Mouse (Mus musculus) liver, embryonic 16.5 days (tissue): ENCODE data around the gene Hcar1. TPM values are rescaled to one million over a fixed set of nuclear protein-coding genes. Genes with fewer than 3 reads are reported as not detected.
A peak's percentile ranks its signal among the peaks of the same experiment; 100 is the strongest.

Experiments
- ATAC-seq: fragments of 200-750 bp; cut with Nextera tagmentation; 2 replicates; pipeline ENCODE4 v1.8.0; 2017; ENCODE audit warnings: low read depth, mild to moderate bottlenecking, moderate number of reproducible peaks, moderate library complexity
- H3K27ac ChIP-seq: fragments of 300-500 bp; sonication (generic); 2 replicates; pipeline ENCODE4 v1.5.1; 2014; ENCODE audit warnings: mild to moderate bottlenecking, low read length
- H3K27me3 ChIP-seq: fragments of 300-500 bp; sonication (generic); 2 replicates; pipeline ENCODE4 v1.6.1; 2014; ENCODE audit warnings: low read depth, low read length, mixed read lengths; ENCODE audit not compliant: control insufficient read depth, insufficient read depth
- H3K36me3 ChIP-seq: fragments of 300-500 bp; sonication (generic); 2 replicates; pipeline ENCODE4 v1.6.1; 2014; ENCODE audit warnings: mild to moderate bottlenecking; ENCODE audit not compliant: control insufficient read depth, insufficient read depth
- H3K4me1 ChIP-seq: fragments of 300-500 bp; sonication (generic); 2 replicates; pipeline ENCODE4 v1.6.1; 2014; ENCODE audit warnings: low read depth, low read length, mixed read lengths; ENCODE audit not compliant: control insufficient read depth
- H3K4me2 ChIP-seq: fragments of 300-500 bp; sonication (generic); 2 replicates; pipeline ENCODE4 v1.6.1; 2014; ENCODE audit warnings: low read depth, low read length, mixed read lengths
- H3K4me3 ChIP-seq: fragments of 300-500 bp; sonication (generic); 2 replicates; pipeline ENCODE4 v1.5.1; 2014; ENCODE audit warnings: low read depth, mild to moderate bottlenecking, low read length
- H3K9ac ChIP-seq: fragments of 300-500 bp; sonication (generic); 2 replicates; pipeline ENCODE4 v1.6.1; 2014; ENCODE audit warnings: low read depth, low read length
- H3K9me3 ChIP-seq: fragments of 300-500 bp; sonication (generic); replicated peaks from 2 replicates; pipeline ENCODE4 v1.6.1; 2016; ENCODE audit warnings: low read length; ENCODE audit not compliant: control insufficient read depth
- WGBS: fragments of 180-500 bp; shearing (Covaris S2); extraction: QIAGEN DNeasy Blood & Tissue Kit; methylation state at CpG from one replicate; pipeline ENCODE4 v1.1.7; 2014; ENCODE audit not compliant: insufficient replicate concordance; 5-methylcytosine and 5-hydroxymethylcytosine counted together
- polyA plus RNA-seq: library from polyadenylated mRNA; unstranded; fragments of >200 nt; fragmentation: Nextera tagmentation; extraction: Ambion mirVana; gene quantifications from 2 replicates; pipeline ENCODE4 v1.2.1, GENCODE M21; 2015

Gene Hcar1
- polyA plus RNA-seq, 1 experiment from 2014 or later, result 0.08 TPM

- no peak for ATAC-seq
- Histone ChIP-seq H3K4me1 (no peaks in the 10 kb centered on the region), H3K9ac (no peak overlapping the region), H3K4me3 (no peak overlapping the region), H3K4me2 (no peak overlapping the region), H3K27me3 (no peaks in the 10 kb centered on the region), H3K36me3 (no peaks in the 10 kb centered on the region), H3K9me3 (no peaks in the 10 kb centered on the region), H3K27ac (no peak overlapping the region)
- 83% methylated on average over 14 of the region's 14 CpGs for WGBS
Measured at GRCm38 (mm10) chr5:123880778-123881177, 958 bp upstream of the Hcar1 start.

- Histone ChIP-seq H3K9me3 (no peaks in the 10 kb centered on the region), H3K27ac (no peak overlapping the region)
Measured at GRCm38 (mm10) chr5:123878056-123878455, 1.8 kb downstream of the Hcar1 start.

GRCm38 (mm10) chr5:123874177-123874576 lies 5.6 kb downstream of the Hcar1 start:
- H3K9me3 ChIP-seq, result no peaks in the 10 kb centered on the region
- no peak for ATAC-seq
- no peaks in the 10 kb centered on the region for H3K27me3 ChIP-seq
- 50% methylated on average over 5 of the region's 5 CpGs for WGBS
- H3K9ac ChIP-seq, result no peak overlapping the region
- H3K27ac ChIP-seq, result no peak overlapping the region
- H3K4me2 ChIP-seq, result no peak overlapping the region
- no peak overlapping the region for H3K4me3 ChIP-seq
- no peaks in the 10 kb centered on the region for H3K4me1 ChIP-seq
- H3K36me3 ChIP-seq, result no peaks in the 10 kb centered on the region

More at GRCm38 (mm10) chr5:123878056-123878455, 1.8 kb downstream of the Hcar1 start:
- H3K4me2 ChIP-seq, result no peak overlapping the region
- no peak overlapping the region for H3K9ac ChIP-seq
- H3K36me3 ChIP-seq, result no peaks in the 10 kb centered on the region
- 33% methylated on average over 14 of the region's 14 CpGs for WGBS
- no peak for ATAC-seq
- H3K4me3 ChIP-seq, result no peak overlapping the region
- H3K4me1 ChIP-seq, result no peaks in the 10 kb centered on the region
- H3K27me3 ChIP-seq, result no peaks in the 10 kb centered on the region

GRCm38 (mm10) chr5:123869615-123870014 lies 10.2 kb downstream of the Hcar1 start:
- Histone ChIP-seq H3K27ac (no peak overlapping the region), H3K4me1 (no peaks in the 10 kb centered on the region), H3K4me3 (no peak overlapping the region), H3K27me3 (no peaks in the 10 kb centered on the region), H3K9me3 (no peaks in the 10 kb centered on the region), H3K4me2 (no peak overlapping the region), H3K36me3 (no peaks in the 10 kb centered on the region), H3K9ac (no peak overlapping the region)
- WGBS, result 61% methylated on average over 4 of the region's 4 CpGs
- ATAC-seq, result no peak

- no peak for ATAC-seq
- Histone ChIP-seq H3K27me3 (0 out of 2 replicates have a peak, but pooled peaks cover 2% of the 10 kb centered on the region), H3K4me2 (no peak overlapping the region), H3K4me3 (no peak overlapping the region), H3K9me3 (no peaks in the 10 kb centered on the region), H3K27ac (no peak overlapping the region), H3K36me3 (no peaks in the 10 kb centered on the region), H3K4me1 (peaks cover 2% of the 10 kb centered on the region; the same call in 1 of the 2 replicates), H3K9ac (no peak overlapping the region)
- WGBS, result 54% methylated on average over 4 of the region's 4 CpGs
Measured at GRCm38 (mm10) chr5:123866457-123866856, 13.4 kb downstream of the Hcar1 start.

- Histone ChIP-seq H3K4me3 (no peak within 1 kb of the TSS), H3K9me3 (no peaks in the 10 kb centered on the region), H3K36me3 (no peaks in the 10 kb centered on the region), H3K9ac (no peak within 1 kb of the TSS), H3K4me1 (peaks cover 2% of the 10 kb centered on the region; the same call in 1 of the 2 replicates), H3K4me2 (no peak within 1 kb of the TSS), H3K27me3 (0 out of 2 replicates have a peak, but pooled peaks cover 2% of the 10 kb centered on the region), H3K27ac (no peak within 1 kb of the TSS)
- 0 out of 2 replicates have a peak, but pooled peaks have one; percentile 24 for ATAC-seq
- 58% methylated on average over 12 of the region's 12 CpGs for WGBS
Measured at GRCm38 (mm10) chr5:123865365-123865764, 14.5 kb downstream of the Hcar1 start, which contains the start of gene Hcar2. Hcar2 (minus strand) TSS chr5:123865499.

- 0 out of 2 replicates have a peak, but pooled peaks cover 2% of the 10 kb centered on the region for H3K27me3 ChIP-seq
- H3K9ac ChIP-seq, result no peak overlapping the region
- H3K27ac ChIP-seq, result no peak overlapping the region
- no peak for ATAC-seq
- H3K9me3 ChIP-seq, result no peaks in the 10 kb centered on the region
- no peak overlapping the region for H3K4me3 ChIP-seq
- no peaks in the 10 kb centered on the region for H3K36me3 ChIP-seq
- 72% methylated on average over 14 of the region's 14 CpGs for WGBS
- no peak overlapping the region for H3K4me2 ChIP-seq
- peaks cover 2% of the 10 kb centered on the region; the same call in 1 of the 2 replicates for H3K4me1 ChIP-seq
Measured at GRCm38 (mm10) chr5:123863934-123864333, 15.9 kb downstream of the Hcar1 start.

- Histone ChIP-seq H3K4me2 (peak overlapping the region; percentile 31; the same call in 1 of the 2 replicates), H3K4me3 (no peak overlapping the region), H3K27ac (peak overlapping the region; percentile 20; the same call in 1 of the 2 replicates), H3K27me3 (0 out of 2 replicates have a peak, but pooled peaks cover 2% of the 10 kb centered on the region), H3K4me1 (peaks cover 2% of the 10 kb centered on the region; the same call in 1 of the 2 replicates), H3K9me3 (no peaks in the 10 kb centered on the region), H3K9ac (no peak overlapping the region), H3K36me3 (no peaks in the 10 kb centered on the region)
- WGBS, result 54% methylated on average over 15 of the region's 15 CpGs
- ATAC-seq, result peak; percentile 19; the same call in 1 of the 2 replicates
Measured at GRCm38 (mm10) chr5:123862374-123863350, 17.2 kb downstream of the Hcar1 start.

GRCm38 (mm10) chr5:123858798-123859197 lies 21.0 kb downstream of the Hcar1 start:
- H3K4me1 ChIP-seq, result peaks cover 2% of the 10 kb centered on the region; the same call in 1 of the 2 replicates
- no peaks in the 10 kb centered on the region for H3K9me3 ChIP-seq
- ATAC-seq, result no peak
- no peak overlapping the region for H3K27ac ChIP-seq
- H3K4me2 ChIP-seq, result no peak overlapping the region
- H3K4me3 ChIP-seq, result no peak overlapping the region
- H3K36me3 ChIP-seq, result no peaks in the 10 kb centered on the region
- H3K27me3 ChIP-seq, result no peaks in the 10 kb centered on the region
- WGBS, result 34% methylated on average over 11 of the region's 11 CpGs
- H3K9ac ChIP-seq, result no peak overlapping the region
